ENCODE assay signal across 16 mouse cellular contexts in the genomic region with DNA sequence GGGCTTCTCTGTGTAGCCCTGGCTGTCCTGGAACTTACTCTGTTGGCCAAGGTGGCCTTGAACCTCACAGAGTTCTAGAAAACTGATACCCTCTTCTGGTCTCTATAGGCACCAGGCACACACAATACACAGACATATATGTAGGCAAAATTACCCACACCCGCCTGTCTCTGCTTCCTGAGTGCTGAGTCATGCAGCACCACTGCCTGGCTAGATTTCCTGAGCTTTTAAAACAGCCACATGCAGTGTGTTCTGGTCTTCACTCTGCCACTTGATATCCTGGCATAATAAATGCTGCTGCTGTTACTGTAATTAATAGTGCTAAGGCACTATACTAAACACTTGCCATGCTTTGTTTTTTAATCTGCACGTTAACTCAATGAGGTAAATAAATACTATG. TPM values are rescaled to one million over a fixed set of nuclear protein-coding genes. Genes with fewer than 3 reads are reported as not detected.
A peak's percentile ranks its signal among the peaks of the same experiment; 100 is the strongest.
DNase-seq lines count a peak whose midpoint lies in the region; ATAC-seq and TF ChIP-seq lines count a peak whose summit lies in the region.
"Had no signal": no experiment of that assay in that cellular context is flagged by ENCODE, and none has a peak within 500 bp of the region (broad histone marks: within the 10 kb centered on the region; RNA-seq: fewer than 3 reads in every experiment).

No protein-coding gene starts in this region.

- no peak for TF ChIP-seq CTCF in intestine, postnatal 0 days (IDR thresholded peaks at IDR 0.05; ENCODE audit: low read depth)

- no peak for TF ChIP-seq POLR2A in myocyte (IDR thresholded peaks at IDR 0.05; ENCODE audit: insufficient read length, low read depth)

- no peak for ATAC-seq in intestine, embryonic 14.5 days (replicated peaks; ENCODE audit: low FRiP score, low TSS enrichment, low read depth)
- no peak for ATAC-seq in intestine, postnatal 0 days
- ATAC-seq: forebrain, embryonic 14.5 days had no signal

- no peak overlapping the region for H3K27ac ChIP-seq in intestine, embryonic 14.5 days (ENCODE audit: low read depth)
- no peak overlapping the region for H3K27ac ChIP-seq in intestine, postnatal 0 days (ENCODE audit: low read depth, low read length)
- H3K27ac ChIP-seq: hindbrain, embryonic 10.5 days; left cerebral cortex, adult 2 months; lung, embryonic 15.5 days; stomach, postnatal 0 days had no signal

- peak; percentile 39 for DNase-seq in intestine, embryonic 14.5 days (ENCODE audit: low spot score)
- DNase-seq in MN1 (ENCODE audit: low spot score) = peak; percentile 62
- DNase-seq in induced T-regulatory cell, adult 2 months (ENCODE audit: low read depth) = peak; percentile 63
- DNase-seq in cerebellum, adult 9-10 months = no peak
- DNase-seq in urinary bladder, adult 2 months (ENCODE audit: low spot score) = no peak
- no peak for DNase-seq in gastrocnemius, postnatal 25 days
- DNase-seq: cerebellum, adult 11 months had no signal

- H3K4me1 ChIP-seq in intestine, embryonic 14.5 days (replicated peaks; ENCODE audit: control insufficient read depth, insufficient read depth, low read length) = peaks cover 7% of the 10 kb centered on the region; the same call in 1 of the 2 replicates
- no peaks in the 10 kb centered on the region; the same call in 1 of the 2 replicates for H3K4me1 ChIP-seq in intestine, postnatal 0 days (replicated peaks; ENCODE audit: control insufficient read depth, insufficient read depth, low read length)

- no peak overlapping the region for H3ac ChIP-seq in myocyte (ENCODE audit: control insufficient read depth, insufficient read length)

- H3K9ac ChIP-seq in intestine, embryonic 14.5 days (ENCODE audit: low read length) = no peak overlapping the region
- H3K9ac ChIP-seq in intestine, postnatal 0 days (ENCODE audit: low read depth, low read length) = no peak overlapping the region
- H3K9ac ChIP-seq: kidney, embryonic 15.5 days; lung, embryonic 15.5 days had no signal

- no peak overlapping the region for H3K4me2 ChIP-seq in intestine, embryonic 14.5 days (ENCODE audit: low read length)
- no peak overlapping the region for H3K4me2 ChIP-seq in intestine, postnatal 0 days (replicated peaks; ENCODE audit: low read depth)
- peak overlapping the region; percentile 68 for H3K4me2 ChIP-seq in myocyte (ENCODE audit: low read depth)
- H3K4me2 ChIP-seq: kidney, embryonic 15.5 days; lung, embryonic 15.5 days had no signal

- H3K9me3 ChIP-seq in intestine, embryonic 14.5 days (ENCODE audit: control insufficient read depth, low read length) = no peaks in the 10 kb centered on the region
- no peaks in the 10 kb centered on the region for H3K9me3 ChIP-seq in intestine, postnatal 0 days (ENCODE audit: control insufficient read depth)
- H3K9me3 ChIP-seq: hindbrain, embryonic 10.5 days; kidney, embryonic 15.5 days; lung, embryonic 15.5 days had no signal

- no peaks in the 10 kb centered on the region for H3K36me3 ChIP-seq in intestine, embryonic 14.5 days (ENCODE audit: control insufficient read depth, insufficient read depth, low read length)
- no peaks in the 10 kb centered on the region for H3K36me3 ChIP-seq in intestine, postnatal 0 days (ENCODE audit: control insufficient read depth, insufficient read depth)
- no peaks in the 10 kb centered on the region for H3K36me3 ChIP-seq in myocyte (ENCODE audit: control insufficient read depth, insufficient read depth)
- H3K36me3 ChIP-seq: hindbrain, embryonic 10.5 days; kidney, embryonic 15.5 days; lung, embryonic 15.5 days had no signal

- no peak overlapping the region for H3K4me3 ChIP-seq in intestine, embryonic 14.5 days (ENCODE audit: low read depth, low read length)
- no peak overlapping the region for H3K4me3 ChIP-seq in intestine, postnatal 0 days (ENCODE audit: low read depth, low read length)
- H3K4me3 ChIP-seq in myocyte = no peak overlapping the region
- H3K4me3 ChIP-seq: hindbrain, embryonic 10.5 days; kidney, embryonic 15.5 days; left cerebral cortex, adult 2 months; lung, embryonic 15.5 days had no signal

- H3K27me3 ChIP-seq in intestine, embryonic 14.5 days (replicated peaks; ENCODE audit: control insufficient read depth, insufficient read depth, low read length) = no peaks in the 10 kb centered on the region
- no peaks in the 10 kb centered on the region for H3K27me3 ChIP-seq in intestine, postnatal 0 days (replicated peaks; ENCODE audit: control insufficient read depth, insufficient read depth, low read length)
- H3K27me3 ChIP-seq in myocyte (ENCODE audit: control insufficient read depth, insufficient read depth, insufficient read length) = no peaks in the 10 kb centered on the region
- H3K27me3 ChIP-seq: kidney, embryonic 15.5 days; lung, embryonic 15.5 days had no signal

- peaks cover 46% of the 10 kb centered on the region for H3K79me2 ChIP-seq in myocyte (ENCODE audit: control insufficient read depth, insufficient read depth)

- WGBS in intestine, embryonic 14.5 days = 60% methylated on average over 2 of the region's 2 CpGs
- 40% methylated on average over 2 of the region's 2 CpGs for WGBS in intestine, postnatal 0 days

TF ChIP-seq in myocyte, 11 proteins besides CTCF, POLR2A, EP300 and RAD21:
- TF ChIP-seq REST (IDR thresholded peaks at IDR 0.05; ENCODE audit: insufficient read depth, insufficient read length) (no peak), MYOG (IDR thresholded peaks at IDR 0.05; ENCODE audit: control insufficient read depth in 1 of 3, insufficient read depth in 1 of 3, insufficient read length in 2 of 3, low read depth in 2 of 3) (no peak), E2F4 (IDR thresholded peaks at IDR 0.05; ENCODE audit: insufficient read depth) (no peak), MAX (IDR thresholded peaks at IDR 0.05; ENCODE audit: low read depth) (no peak), TCF3 (IDR thresholded peaks at IDR 0.05; ENCODE audit: insufficient read length, low read depth) (no peak), CEBPB (IDR thresholded peaks at IDR 0.05; ENCODE audit: insufficient read depth, poor library complexity, severe bottlenecking) (no peak), USF1 (IDR thresholded peaks at IDR 0.05; ENCODE audit: low read depth) (no peak), MYOD1 (IDR thresholded peaks at IDR 0.05; ENCODE audit: control insufficient read depth in 1 of 3, insufficient read length in 2 of 3, low read depth in 2 of 3) (no peak), TCF12 (IDR thresholded peaks at IDR 0.05; ENCODE audit: insufficient read depth, poor library complexity, severe bottlenecking) (no peak), POLR2AphosphoS2 (IDR thresholded peaks at IDR 0.05; ENCODE audit: insufficient read length, low read depth) (no peak)

RNA-seq across cellular contexts. Expression of a gene that starts 31.7 kb away (rescaled TPM):
- polyA plus RNA-seq in intestine, embryonic 14.5 days (2014; fragmentation: Nextera tagmentation; extraction: Ambion mirVana) = 99.6 and 101 TPM in 2 replicates
- polyA plus RNA-seq in intestine, postnatal 0 days (2015; fragmentation: Nextera tagmentation; extraction: Ambion mirVana) = 17.0 and 19.2 TPM in 2 replicates
- polyA plus RNA-seq in myocyte (2012; fragmentation: generic; extraction: Trizol) = 60.3 TPM
- 50.5 and 80.1 TPM in 2 replicates for polyA plus RNA-seq in urinary bladder, adult 2 months (2012; rRNA removed)
- total RNA-seq in gastrocnemius, postnatal 25 days (2021) = 10 to 100 TPM; 43.8 to 46.7 TPM

RNA-seq across cellular contexts. Expression of a gene that starts 31.9 kb away (rescaled TPM):
- polyA plus RNA-seq in intestine, embryonic 14.5 days (2014; fragmentation: Nextera tagmentation; extraction: Ambion mirVana) = 6.8 and 10.1 TPM in 2 replicates
- polyA plus RNA-seq in intestine, postnatal 0 days (2015; fragmentation: Nextera tagmentation; extraction: Ambion mirVana) = 3.1 and 3.6 TPM in 2 replicates
- polyA plus RNA-seq in myocyte (2012; fragmentation: generic; extraction: Trizol) = 8.8 TPM
- 25.7 and 34.4 TPM in 2 replicates for polyA plus RNA-seq in urinary bladder, adult 2 months (2012; rRNA removed)
- total RNA-seq in gastrocnemius, postnatal 25 days (2021) = 1 to 10 TPM; 3.0 to 4.2 TPM

RNA-seq across cellular contexts. Expression of a gene that starts 52.9 kb away (rescaled TPM):
- polyA plus RNA-seq in intestine, embryonic 14.5 days (2014; fragmentation: Nextera tagmentation; extraction: Ambion mirVana) = 2.7 and 2.8 TPM in 2 replicates
- polyA plus RNA-seq in intestine, postnatal 0 days (2015; fragmentation: Nextera tagmentation; extraction: Ambion mirVana) = 5.2 and 5.8 TPM in 2 replicates
- polyA plus RNA-seq in myocyte (2012; fragmentation: generic; extraction: Trizol) = 0.84 TPM
- polyA plus RNA-seq in urinary bladder, adult 2 months (2012; rRNA removed) = 6.7 and 8.9 TPM in 2 replicates
- 1 to 10 TPM; 1.9 to 2.7 TPM for total RNA-seq in gastrocnemius, postnatal 25 days (2021)

RNA-seq across cellular contexts. Expression of a gene that starts 59.4 kb away (rescaled TPM):
- 0.44 and 0.97 TPM in 2 replicates for polyA plus RNA-seq in intestine, embryonic 14.5 days (2014; fragmentation: Nextera tagmentation; extraction: Ambion mirVana)
- 0.20 and 0.25 TPM in 2 replicates for polyA plus RNA-seq in intestine, postnatal 0 days (2015; fragmentation: Nextera tagmentation; extraction: Ambion mirVana)
- polyA plus RNA-seq in myocyte (2012; fragmentation: generic; extraction: Trizol) = 0.06 TPM
- 0.12 and 0.23 TPM in 2 replicates for polyA plus RNA-seq in urinary bladder, adult 2 months (2012; rRNA removed)
- total RNA-seq in gastrocnemius, postnatal 25 days (2021) = not detected
- total RNA-seq: heart, adult 8-10 months; left cerebral cortex, adult 2 months had no signal
- polyA plus RNA-seq: stomach, postnatal 0 days had no signal

RNA-seq across cellular contexts. Expression of a gene that starts 59.9 kb away (rescaled TPM):
- 153 and 167 TPM in 2 replicates for polyA plus RNA-seq in intestine, embryonic 14.5 days (2014; fragmentation: Nextera tagmentation; extraction: Ambion mirVana)
- polyA plus RNA-seq in intestine, postnatal 0 days (2015; fragmentation: Nextera tagmentation; extraction: Ambion mirVana) = 179 TPM in 2 replicates
- 202 TPM for polyA plus RNA-seq in myocyte (2012; fragmentation: generic; extraction: Trizol)
- polyA plus RNA-seq in urinary bladder, adult 2 months (2012; rRNA removed) = 132 and 149 TPM in 2 replicates
- 100 to 1,000 TPM in 1 of 2 experiments, 10 to 100 TPM in 1; 94.3 to 103 TPM for total RNA-seq in gastrocnemius, postnatal 25 days (2021)

Comparison
In these comparisons a context has a peak if more than half of its experiments do, and no peak if none do; other contexts are left out.
1. DNase-seq: peak in intestine, embryonic 14.5 days (single experiment), MN1 (single experiment) and induced T-regulatory cell, adult 2 months (single experiment); none in cerebellum, adult 9-10 months (single experiment), urinary bladder, adult 2 months (single experiment) and gastrocnemius, postnatal 25 days (single experiment).